Mouse (Mus musculus) neural tube, embryonic 14.5 days (tissue): Measurements from ENCODE around the gene Osm. TPM values are rescaled to one million over a fixed set of nuclear protein-coding genes. Genes with fewer than 3 reads are reported as not detected.

ENCODE experiments used
- ATAC-seq: fragments of 200-750 bp; cut with Nextera tagmentation; 2 replicates; pipeline ENCODE4 v1.8.0; 2017; ENCODE audit warnings: low read depth, mild to moderate bottlenecking, moderate TSS enrichment, moderate library complexity
- H3K27ac ChIP-seq: fragments of 300-500 bp; sonication (generic); 2 replicates; pipeline ENCODE4 v1.5.1; 2014; ENCODE audit warnings: low read depth, mild to moderate bottlenecking, control low read depth, low read length, moderate library complexity, mixed read lengths
- H3K27me3 ChIP-seq: fragments of 300-500 bp; sonication (generic); 2 replicates; pipeline ENCODE4 v1.6.1; 2014; ENCODE audit warnings: low read length; ENCODE audit not compliant: control insufficient read depth, insufficient read depth
- H3K36me3 ChIP-seq: fragments of 300-500 bp; sonication (generic); 2 replicates; pipeline ENCODE4 v1.6.1; 2014; ENCODE audit warnings: low read length, mixed read lengths; ENCODE audit not compliant: control insufficient read depth, insufficient read depth
- H3K4me1 ChIP-seq: fragments of 300-500 bp; sonication (generic); 2 replicates; pipeline ENCODE4 v1.6.1; 2014; ENCODE audit warnings: low read length; ENCODE audit not compliant: control insufficient read depth, insufficient read depth
- H3K4me2 ChIP-seq: fragments of 300-500 bp; sonication (generic); 2 replicates; pipeline ENCODE4 v1.6.1; 2014; ENCODE audit warnings: mild to moderate bottlenecking, low read depth, low read length, control low read depth
- H3K4me3 ChIP-seq: fragments of 300-500 bp; sonication (generic); 2 replicates; pipeline ENCODE4 v1.5.1; 2014; ENCODE audit warnings: low read depth, low read length, control low read depth, mixed read lengths
- H3K9ac ChIP-seq: fragments of 300-500 bp; sonication (generic); replicated peaks from 2 replicates; pipeline ENCODE4 v1.6.1; 2014; ENCODE audit warnings: low read depth, mild to moderate bottlenecking, control low read depth, low read length, mixed read lengths
- H3K9me3 ChIP-seq: fragments of 300-500 bp; sonication (generic); 2 replicates; pipeline ENCODE4 v1.6.1; 2016; ENCODE audit warnings: low read length; ENCODE audit not compliant: control insufficient read depth
- WGBS: fragments of 180-500 bp; shearing (Covaris S2); extraction: QIAGEN DNeasy Blood & Tissue Kit; methylation state at CpG from one replicate; pipeline ENCODE4 v1.1.7; 2014; 5-methylcytosine and 5-hydroxymethylcytosine counted together
- polyA plus RNA-seq: library from polyadenylated mRNA; unstranded; fragments of >200 nt; fragmentation: Nextera tagmentation; extraction: Ambion mirVana; gene quantifications from 2 replicates; pipeline ENCODE4 v1.2.1, GENCODE M21; 2014

The Osm gene
- polyA plus RNA-seq, 1 experiment from 2014 or later, result 0.12 TPM

DNA sequence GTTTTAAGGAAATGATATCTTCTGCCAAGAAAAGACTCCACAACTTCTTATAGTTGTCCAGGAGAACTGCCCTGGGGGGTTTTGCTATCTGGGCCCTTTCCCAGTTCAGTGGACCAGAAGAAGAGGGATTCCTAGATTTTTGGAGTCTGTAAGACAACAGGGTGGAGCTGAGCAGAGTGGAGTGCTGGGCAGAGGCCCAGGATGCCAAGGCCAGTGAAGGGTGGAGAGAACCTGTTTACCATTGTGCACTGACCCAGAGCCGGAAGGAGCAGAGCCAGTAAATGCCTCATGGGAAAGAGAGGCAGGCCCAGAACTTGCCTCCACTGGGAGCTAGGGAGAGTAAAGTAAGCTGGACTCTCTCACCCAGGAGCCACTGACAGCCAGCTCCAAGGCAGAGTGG, 38.5 kb upstream of the Osm start:
- Histone ChIP-seq H3K9ac (no peak overlapping the region), H3K4me2 (no peak overlapping the region), H3K36me3 (no peaks in the 10 kb centered on the region), H3K9me3 (no peaks in the 10 kb centered on the region), H3K27me3 (no peaks in the 10 kb centered on the region), H3K4me1 (no peaks in the 10 kb centered on the region), H3K4me3 (no peak overlapping the region), H3K27ac (no peak overlapping the region)
- ATAC-seq, result no peak
- 80% methylated on average over 1 of the region's 1 CpGs for WGBS

- H3K27ac ChIP-seq, result no peak overlapping the region
- no peak overlapping the region for H3K4me3 ChIP-seq
- H3K27me3 ChIP-seq, result no peaks in the 10 kb centered on the region
- no peak for ATAC-seq
- H3K36me3 ChIP-seq, result peaks cover 6% of the 10 kb centered on the region; the same call in 1 of the 2 replicates
- no peak overlapping the region for H3K4me2 ChIP-seq
- no peak overlapping the region for H3K9ac ChIP-seq
- WGBS, result 79% methylated on average over 11 of the region's 11 CpGs
- H3K9me3 ChIP-seq, result no peaks in the 10 kb centered on the region
- 0 out of 2 replicates have a peak, but pooled peaks cover 3% of the 10 kb centered on the region for H3K4me1 ChIP-seq
These were observed 34.1 kb upstream of the Osm start for GRCm38 (mm10) chr11:4201981-4202700.

DNA sequence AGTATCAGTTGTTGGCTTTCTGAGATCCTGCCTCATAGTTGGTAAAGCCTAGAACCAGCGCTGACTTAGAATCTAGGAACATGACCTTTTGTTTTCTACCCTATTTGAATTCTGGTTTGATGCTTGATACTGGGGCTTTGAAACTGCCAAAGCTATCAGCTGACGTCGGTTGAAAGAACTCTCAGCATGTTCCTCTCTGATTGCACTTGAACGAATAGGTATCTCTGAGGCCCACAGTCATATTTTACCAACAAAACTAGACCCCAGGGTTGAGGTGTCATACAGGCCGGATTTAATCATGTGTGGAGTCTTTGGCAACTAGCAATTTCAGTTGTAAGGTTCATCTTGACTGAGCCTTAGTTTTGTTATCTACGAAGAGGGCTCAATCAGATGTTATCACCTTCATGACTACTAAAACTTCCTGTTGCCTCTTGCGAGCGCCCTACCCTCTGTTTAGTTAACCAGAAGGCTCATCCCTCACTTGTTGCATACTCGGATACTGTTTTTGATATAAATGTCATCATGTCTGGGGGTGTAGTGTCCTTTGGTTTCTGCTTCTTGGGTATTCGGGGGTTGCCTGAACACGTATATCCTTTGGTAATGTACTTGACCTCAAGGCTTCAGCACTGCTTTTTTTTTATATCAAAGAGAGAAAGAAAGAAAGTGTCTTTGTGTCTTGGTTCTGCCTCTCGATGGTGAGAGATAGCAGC, 33.1 kb upstream of the Osm start:
- Histone ChIP-seq H3K9ac (no peak overlapping the region), H3K4me2 (no peak overlapping the region), H3K36me3 (peaks cover 6% of the 10 kb centered on the region; the same call in 1 of the 2 replicates), H3K27ac (no peak overlapping the region), H3K4me1 (0 out of 2 replicates have a peak, but pooled peaks cover 3% of the 10 kb centered on the region), H3K4me3 (no peak overlapping the region), H3K27me3 (no peaks in the 10 kb centered on the region), H3K9me3 (no peaks in the 10 kb centered on the region)
- ATAC-seq, result no peak
- 79% methylated on average over 12 of the region's 12 CpGs for WGBS

- H3K9ac ChIP-seq, result no peak overlapping the region
- H3K27me3 ChIP-seq, result no peaks in the 10 kb centered on the region
- H3K36me3 ChIP-seq, result peaks cover 6% of the 10 kb centered on the region; the same call in 1 of the 2 replicates
- ATAC-seq, result no peak
- no peak overlapping the region for H3K4me2 ChIP-seq
- H3K4me3 ChIP-seq, result no peak overlapping the region
- no peaks in the 10 kb centered on the region for H3K9me3 ChIP-seq
- WGBS, result 52% methylated on average over 2 of the region's 2 CpGs
- 0 out of 2 replicates have a peak, but pooled peaks cover 3% of the 10 kb centered on the region for H3K4me1 ChIP-seq
- no peak overlapping the region for H3K27ac ChIP-seq
These were observed 32.5 kb upstream of the Osm start for GRCm38 (mm10) chr11:4203705-4204074.

DNA sequence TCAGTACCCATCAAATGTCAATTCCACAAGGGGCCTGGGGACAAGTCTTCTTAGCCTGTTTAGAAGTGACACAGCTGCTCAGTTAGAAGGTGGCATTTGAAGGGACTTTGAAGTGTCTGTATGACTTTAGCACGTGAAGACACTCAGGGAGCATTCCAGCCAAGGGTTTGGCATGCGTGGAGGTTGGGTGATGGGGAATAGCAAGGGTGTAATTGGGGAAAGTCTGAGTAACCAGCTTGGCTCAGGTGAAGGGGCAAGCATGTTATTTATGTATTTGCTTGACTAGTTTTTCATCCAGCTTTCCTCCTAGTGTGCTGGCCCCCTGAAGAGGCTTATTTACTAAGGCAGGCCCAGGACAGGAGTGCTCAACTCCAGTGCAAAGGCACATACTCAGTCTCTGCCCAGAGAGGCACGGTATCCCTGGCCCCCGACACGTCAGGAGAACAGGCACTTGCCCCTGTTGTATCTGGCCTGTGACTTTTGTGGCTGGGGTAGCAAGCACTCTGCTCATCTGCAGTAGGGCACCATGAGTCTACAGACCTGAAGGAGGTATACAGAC, 31.0 kb upstream of the Osm start:
- no peaks in the 10 kb centered on the region for H3K9me3 ChIP-seq
- no peak overlapping the region for H3K4me2 ChIP-seq
- no peak overlapping the region for H3K27ac ChIP-seq
- no peak overlapping the region for H3K4me3 ChIP-seq
- 86% methylated on average over 5 of the region's 5 CpGs for WGBS
- H3K36me3 ChIP-seq, result peaks cover 6% of the 10 kb centered on the region; the same call in 1 of the 2 replicates
- H3K27me3 ChIP-seq, result no peaks in the 10 kb centered on the region
- 0 out of 2 replicates have a peak, but pooled peaks cover 3% of the 10 kb centered on the region for H3K4me1 ChIP-seq
- no peak overlapping the region for H3K9ac ChIP-seq
- ATAC-seq, result no peak

DNA sequence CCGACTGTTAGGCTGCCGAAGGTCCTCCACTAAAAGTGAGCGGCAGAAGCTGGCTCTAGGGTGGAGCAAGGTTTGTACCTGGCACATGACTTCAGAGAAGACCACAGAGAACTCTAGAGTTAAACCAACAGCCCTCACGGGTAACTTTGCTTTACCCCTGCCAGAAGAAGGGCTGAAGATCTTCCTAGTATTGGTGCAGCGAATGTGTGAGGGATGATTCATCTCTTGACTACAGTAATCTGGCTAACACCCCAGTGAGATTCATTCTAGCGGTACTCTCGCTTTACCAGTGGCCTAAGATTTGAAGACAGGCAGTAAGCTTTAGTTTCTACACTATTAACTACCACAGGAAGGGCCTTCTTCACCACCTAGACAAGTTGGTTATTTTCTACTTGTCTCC, 30.3 kb upstream of the Osm start:
- ATAC-seq, result no peak
- 0 out of 2 replicates have a peak, but pooled peaks cover 3% of the 10 kb centered on the region for H3K4me1 ChIP-seq
- peaks cover 6% of the 10 kb centered on the region; the same call in 1 of the 2 replicates for H3K36me3 ChIP-seq
- no peak overlapping the region for H3K9ac ChIP-seq
- 92% methylated on average over 7 of the region's 7 CpGs for WGBS
- H3K4me2 ChIP-seq, result no peak overlapping the region
- H3K4me3 ChIP-seq, result no peak overlapping the region
- no peaks in the 10 kb centered on the region for H3K27me3 ChIP-seq
- no peak overlapping the region for H3K27ac ChIP-seq
- H3K9me3 ChIP-seq, result no peaks in the 10 kb centered on the region

GRCm38 (mm10) chr11:4206563-4206962, 29.7 kb upstream of the Osm start:
- Histone ChIP-seq H3K9ac (no peak overlapping the region), H3K36me3 (peaks cover 6% of the 10 kb centered on the region; the same call in 1 of the 2 replicates)
- 85% methylated on average over 6 of the region's 6 CpGs for WGBS

GRCm38 (mm10) chr11:4207655-4208054, 28.6 kb upstream of the Osm start:
- no peak overlapping the region for H3K4me3 ChIP-seq
- no peak overlapping the region for H3K9ac ChIP-seq
- no peak overlapping the region for H3K27ac ChIP-seq
- peaks cover 6% of the 10 kb centered on the region; the same call in 1 of the 2 replicates for H3K36me3 ChIP-seq
- whole genome bisulfite sequencing, result 95% methylated on average over 9 of the region's 9 CpGs
- 0 out of 2 replicates have a peak, but pooled peaks cover 3% of the 10 kb centered on the region for H3K4me1 ChIP-seq
- ATAC-seq, result no peak
- no peaks in the 10 kb centered on the region for H3K9me3 ChIP-seq
- H3K4me2 ChIP-seq, result no peak overlapping the region
- no peaks in the 10 kb centered on the region for H3K27me3 ChIP-seq

More at GRCm38 (mm10) chr11:4206563-4206962, 29.7 kb upstream of the Osm start:
- Histone ChIP-seq H3K9me3 (no peaks in the 10 kb centered on the region), H3K4me1 (0 out of 2 replicates have a peak, but pooled peaks cover 3% of the 10 kb centered on the region), H3K27me3 (no peaks in the 10 kb centered on the region), H3K4me3 (no peak overlapping the region), H3K27ac (no peak overlapping the region), H3K4me2 (no peak overlapping the region)
- no peak for ATAC-seq

DNA sequence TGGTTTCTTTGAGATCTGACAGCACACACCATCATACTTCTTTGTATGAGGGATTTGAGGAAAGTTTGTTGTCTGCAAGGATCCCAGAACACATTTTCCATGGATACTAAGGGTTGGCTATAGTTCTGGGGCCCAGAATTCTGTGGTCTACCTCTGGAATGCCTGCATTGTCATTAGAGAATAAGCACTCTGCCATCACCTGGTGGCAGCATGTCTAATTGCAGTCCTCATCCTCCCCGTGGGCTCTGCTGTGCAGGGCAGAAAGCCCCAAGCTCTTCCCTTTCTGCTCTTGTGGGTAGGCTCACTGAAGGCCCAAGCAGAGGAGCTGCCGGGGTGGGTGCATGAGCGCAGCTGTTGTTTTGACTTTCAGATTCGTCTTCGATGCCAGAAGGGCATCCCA, 26.7 kb upstream of the Osm start:
- Histone ChIP-seq H3K27ac (no peak overlapping the region), H3K4me3 (no peak overlapping the region), H3K9ac (no peak overlapping the region), H3K27me3 (no peaks in the 10 kb centered on the region), H3K4me1 (no peaks in the 10 kb centered on the region), H3K4me2 (no peak overlapping the region), H3K9me3 (no peaks in the 10 kb centered on the region), H3K36me3 (peaks cover 15% of the 10 kb centered on the region)
- no peak for ATAC-seq
- WGBS, result 82% methylated on average over 5 of the region's 5 CpGs
